Mouse (Mus musculus) embryonic facial prominence, embryonic 10.5 days (tissue): ENCODE results near the gene Ppfibp1. TPM values are rescaled to one million over a fixed set of nuclear protein-coding genes. Genes with fewer than 3 reads are reported as not detected.

Source experiments
- DNase-seq: peaks from one replicate; pipeline ENCODE4 v3.0.0-alpha.2; 2017; ENCODE audit warnings: low spot score
- H3K27ac ChIP-seq: fragments of 300-500 bp; sonication (generic); replicated peaks from 2 replicates; pipeline ENCODE4 v1.5.1; 2016; ENCODE audit warnings: mild to moderate bottlenecking
- H3K27me3 ChIP-seq: fragments of 300-500 bp; sonication (generic); replicated peaks from 2 replicates; pipeline ENCODE4 v1.6.1; 2016; ENCODE audit warnings: low read depth, mild to moderate bottlenecking; ENCODE audit not compliant: poor library complexity, severe bottlenecking
- H3K36me3 ChIP-seq: fragments of 300-500 bp; sonication (generic); replicated peaks from 2 replicates; pipeline ENCODE4 v1.6.1; 2016; ENCODE audit warnings: mild to moderate bottlenecking, moderate library complexity
- H3K4me1 ChIP-seq: fragments of 300-500 bp; sonication (generic); 2 replicates; pipeline ENCODE4 v1.6.1; 2016
- H3K4me3 ChIP-seq: fragments of 300-500 bp; sonication (generic); 2 replicates; pipeline ENCODE4 v1.5.1; 2016; ENCODE audit warnings: mild to moderate bottlenecking, moderate library complexity
- H3K9me3 ChIP-seq: fragments of 300-500 bp; sonication (generic); 2 replicates; pipeline ENCODE4 v1.6.1; 2016; ENCODE audit warnings: mild to moderate bottlenecking
- WGBS: fragments of 180-500 bp; shearing (Covaris S2); methylation state at CpG from one replicate; pipeline ENCODE4 v1.1.7; 2016; 5-methylcytosine and 5-hydroxymethylcytosine counted together
- polyA plus RNA-seq: library from polyadenylated mRNA; unstranded; fragments of >200 nt; fragmentation: Nextera tagmentation; extraction: Ambion mirVana; gene quantifications from 2 replicates; pipeline ENCODE4 v1.2.1, GENCODE M21; 2016

Ppfibp1 gene
- polyA plus RNA-seq, 1 experiment from 2014 or later: 38.1 TPM

- Histone ChIP-seq H3K4me3 (no peak overlapping the region), H3K4me1 (peaks cover 38% of the 10 kb centered on the region), H3K27me3 (no peaks in the 10 kb centered on the region), H3K27ac (peak overlapping the region; percentile 19; the same call in 1 of the 2 replicates), H3K36me3 (no peaks in the 10 kb centered on the region), H3K9me3 (no peaks in the 10 kb centered on the region)
- 65% methylated on average over 2 of the region's 2 CpGs for WGBS
- DNase-seq: no peak
These were observed 40.7 kb downstream of the Ppfibp1 start for GRCm38 (mm10) chr6:146929031-146929430.

- Histone ChIP-seq H3K27ac (peak overlapping the region; percentile 35; the same call in 1 of the 2 replicates), H3K9me3 (no peaks in the 10 kb centered on the region), H3K36me3 (no peaks in the 10 kb centered on the region), H3K27me3 (no peaks in the 10 kb centered on the region), H3K4me1 (peaks cover 25% of the 10 kb centered on the region), H3K4me3 (no peak overlapping the region)
- no peak for DNase-seq
- 38% methylated on average over 6 of the region's 6 CpGs for WGBS
These were observed 44.8 kb downstream of the Ppfibp1 start for GRCm38 (mm10) chr6:146933123-146933522.

GRCm38 (mm10) chr6:146935957-146936356 is 47.7 kb downstream of the Ppfibp1 start:
- peaks cover 13% of the 10 kb centered on the region for H3K36me3 ChIP-seq
- no peak for DNase-seq
- no peaks in the 10 kb centered on the region for H3K9me3 ChIP-seq
- WGBS: 83% methylated on average over 6 of the region's 6 CpGs
- H3K4me3 ChIP-seq: no peak overlapping the region
- peaks cover 13% of the 10 kb centered on the region for H3K4me1 ChIP-seq
- no peaks in the 10 kb centered on the region for H3K27me3 ChIP-seq
- H3K27ac ChIP-seq: no peak overlapping the region

- Histone ChIP-seq H3K27ac (no peak overlapping the region), H3K4me1 (0 out of 2 replicates have a peak, but pooled peaks cover 3% of the 10 kb centered on the region), H3K4me3 (no peak overlapping the region), H3K36me3 (peaks cover 13% of the 10 kb centered on the region), H3K27me3 (no peaks in the 10 kb centered on the region), H3K9me3 (no peaks in the 10 kb centered on the region)
- peak; percentile 25 for DNase-seq
- WGBS: 81% methylated on average over 8 of the region's 8 CpGs
These were observed 50.7 kb downstream of the Ppfibp1 start for GRCm38 (mm10) chr6:146939026-146939425.

GRCm38 (mm10) chr6:146941505-146942275 is 53.4 kb downstream of the Ppfibp1 start:
- Histone ChIP-seq H3K4me3 (no peak overlapping the region), H3K9me3 (no peaks in the 10 kb centered on the region), H3K27me3 (no peaks in the 10 kb centered on the region), H3K27ac (no peak overlapping the region), H3K4me1 (peaks cover 20% of the 10 kb centered on the region), H3K36me3 (peaks cover 13% of the 10 kb centered on the region)
- no peak for DNase-seq
- 89% methylated on average over 7 of the region's 7 CpGs for WGBS

GRCm38 (mm10) chr6:146944009-146944408 is 55.7 kb downstream of the Ppfibp1 start:
- Histone ChIP-seq H3K9me3 (no peaks in the 10 kb centered on the region), H3K27me3 (no peaks in the 10 kb centered on the region), H3K4me1 (peaks cover 44% of the 10 kb centered on the region), H3K4me3 (no peak overlapping the region), H3K27ac (no peak overlapping the region), H3K36me3 (peaks cover 11% of the 10 kb centered on the region)
- no peak for DNase-seq

- H3K4me1 ChIP-seq: peaks cover 51% of the 10 kb centered on the region
- DNase-seq: no peak
- 71% methylated on average over 4 of the region's 4 CpGs for WGBS
- no peak overlapping the region for H3K4me3 ChIP-seq
- H3K9me3 ChIP-seq: no peaks in the 10 kb centered on the region
- H3K27ac ChIP-seq: no peak overlapping the region
- no peaks in the 10 kb centered on the region for H3K27me3 ChIP-seq
- H3K36me3 ChIP-seq: peaks cover 3% of the 10 kb centered on the region
These were observed 56.5 kb downstream of the Ppfibp1 start for GRCm38 (mm10) chr6:146944830-146945229.

GRCm38 (mm10) chr6:146946327-146947029 is 58.2 kb downstream of the Ppfibp1 start:
- peaks cover 63% of the 10 kb centered on the region for H3K4me1 ChIP-seq
- DNase-seq: no peak
- no peaks in the 10 kb centered on the region for H3K27me3 ChIP-seq
- H3K9me3 ChIP-seq: no peaks in the 10 kb centered on the region
- H3K36me3 ChIP-seq: no peaks in the 10 kb centered on the region
- WGBS: 79% methylated on average over 6 of the region's 6 CpGs
- no peak overlapping the region for H3K4me3 ChIP-seq
- 0 out of 2 replicates have a peak overlapping the region, but pooled peaks have one; percentile 35 for H3K27ac ChIP-seq

GRCm38 (mm10) chr6:146947186-146947585 is 58.9 kb downstream of the Ppfibp1 start:
- Histone ChIP-seq H3K4me3 (no peak overlapping the region), H3K36me3 (no peaks in the 10 kb centered on the region), H3K27me3 (no peaks in the 10 kb centered on the region), H3K9me3 (no peaks in the 10 kb centered on the region), H3K27ac (no peak overlapping the region), H3K4me1 (peaks cover 61% of the 10 kb centered on the region)
- DNase-seq: no peak
- 81% methylated on average over 4 of the region's 4 CpGs for WGBS

GRCm38 (mm10) chr6:146949682-146950453 is 61.6 kb downstream of the Ppfibp1 start:
- no peak for DNase-seq
- H3K4me1 ChIP-seq: peaks cover 57% of the 10 kb centered on the region
- no peak overlapping the region for H3K27ac ChIP-seq
- no peaks in the 10 kb centered on the region for H3K27me3 ChIP-seq
- H3K9me3 ChIP-seq: no peaks in the 10 kb centered on the region
- H3K36me3 ChIP-seq: no peaks in the 10 kb centered on the region
- H3K4me3 ChIP-seq: no peak overlapping the region
- WGBS: 60% methylated on average over 10 of the region's 10 CpGs

GRCm38 (mm10) chr6:146950454-146950832 is 62.2 kb downstream of the Ppfibp1 start:
- H3K27ac ChIP-seq: no peak overlapping the region
- H3K4me3 ChIP-seq: no peak overlapping the region
- WGBS: 4% methylated on average over 1 of the region's 1 CpGs

GRCm38 (mm10) chr6:146954258-146954657 is 66.0 kb downstream of the Ppfibp1 start, which contains the start of gene 1700034J05Rik:
Gene 1700034J05Rik (minus strand): TSS chr6:146954422.
- WGBS: 88% methylated on average over 1 of the region's 1 CpGs
- DNase-seq: no peak
- peaks cover 27% of the 10 kb centered on the region for H3K4me1 ChIP-seq
- no peaks in the 10 kb centered on the region for H3K9me3 ChIP-seq
- H3K27ac ChIP-seq: no peak within 1 kb of the TSS
- H3K36me3 ChIP-seq: no peaks in the 10 kb centered on the region
- H3K27me3 ChIP-seq: no peaks in the 10 kb centered on the region
- no peak within 1 kb of the TSS for H3K4me3 ChIP-seq

More at GRCm38 (mm10) chr6:146950454-146950832, 62.2 kb downstream of the Ppfibp1 start:
- no peak for DNase-seq
- no peaks in the 10 kb centered on the region for H3K27me3 ChIP-seq
- H3K4me1 ChIP-seq: peaks cover 53% of the 10 kb centered on the region
- no peaks in the 10 kb centered on the region for H3K9me3 ChIP-seq
- H3K36me3 ChIP-seq: no peaks in the 10 kb centered on the region
